Mouse (Mus musculus): Measurements from ENCODE around the gene Hk3.

GRCm38 (mm10) chr13:54995161-54995560 lies 26.0 kb downstream of the Hk3 start:
- no peak for TF ChIP-seq CTCF (IDR thresholded peaks at IDR 0.05; ENCODE audit: borderline replicate concordance, insufficient read depth, low read depth, low read length)
- no peak for TF ChIP-seq POLR2A (IDR thresholded peaks at IDR 0.05; ENCODE audit: borderline replicate concordance, insufficient read depth, low read length)
